ENCODE assay signal across 8 mouse cellular contexts in the genomic region with DNA sequence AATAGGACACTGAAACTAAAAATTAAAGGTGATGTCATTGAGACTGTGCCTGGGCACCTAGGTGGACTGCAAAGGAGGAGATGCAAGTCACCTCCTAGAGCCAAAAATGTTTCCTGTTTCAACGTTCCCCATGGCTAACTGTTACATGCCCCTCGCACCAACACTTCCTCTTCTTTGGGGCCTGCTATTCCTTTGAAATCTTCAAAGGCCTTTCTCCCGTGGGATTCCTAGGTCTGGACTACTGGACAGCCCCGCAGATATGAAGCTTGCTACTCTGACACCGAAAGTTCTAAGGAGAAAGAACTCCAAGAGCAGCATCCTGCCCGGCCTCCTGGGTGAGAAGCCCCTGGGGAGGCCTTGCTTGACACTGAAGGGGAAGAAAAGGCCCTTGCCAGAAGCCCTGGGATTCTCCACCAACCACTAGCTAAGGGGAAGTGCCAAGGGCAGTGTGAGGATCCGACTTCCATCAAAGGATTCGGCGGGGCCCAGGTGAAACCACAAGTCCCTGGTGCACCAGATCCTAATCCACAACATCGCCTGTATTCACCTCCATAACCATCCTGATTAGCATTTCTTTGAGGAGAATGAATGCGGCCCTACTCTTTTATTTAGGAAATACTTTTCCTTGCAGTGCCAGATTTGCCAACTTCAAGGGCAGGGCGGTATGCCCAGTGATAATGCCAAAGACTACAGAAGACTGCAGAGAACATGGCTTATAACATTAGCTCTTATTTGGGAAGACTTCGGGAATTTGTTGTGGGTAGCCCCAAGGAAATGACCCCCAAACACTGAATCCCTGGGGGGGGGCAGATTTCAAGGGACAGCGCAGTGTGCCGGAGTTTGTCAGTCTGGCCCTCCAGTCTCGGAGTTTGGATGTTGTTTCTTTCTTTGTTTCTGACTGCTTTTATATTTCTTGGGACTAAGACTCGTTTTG. TPM values are rescaled to one million over a fixed set of nuclear protein-coding genes. Genes with fewer than 3 reads are reported as not detected.
DNase-seq lines count a peak whose midpoint lies in the region; ATAC-seq and TF ChIP-seq lines count a peak whose summit lies in the region.
"Had no signal": no experiment of that assay in that cellular context is flagged by ENCODE, and none has a peak within 500 bp of the region (broad histone marks: within the 10 kb centered on the region; RNA-seq: fewer than 3 reads in every experiment).

No protein-coding gene starts in this region.

- H3K4me3 ChIP-seq in spleen, adult 2 months (ENCODE audit: extremely low read depth, insufficient read depth, insufficient read length) = peak overlapping the region; percentile 66
- peak overlapping the region; percentile 72 for H3K4me3 ChIP-seq in embryonic facial prominence, embryonic 14.5 days (ENCODE audit: low read depth, low read length)
- peak overlapping the region; percentile 67 for H3K4me3 ChIP-seq in hindbrain, embryonic 13.5 days

- H3K27me3 ChIP-seq in spleen, adult 2 months (ENCODE audit: control insufficient read depth, insufficient read depth, low read length) = peaks cover 2% of the 10 kb centered on the region; the same call in 1 of the 2 replicates
- H3K27me3 ChIP-seq in embryonic facial prominence, embryonic 14.5 days (replicated peaks; ENCODE audit: control insufficient read depth, insufficient read depth, low read length) = no peaks in the 10 kb centered on the region
- no peaks in the 10 kb centered on the region for H3K27me3 ChIP-seq in hindbrain, embryonic 13.5 days

- DNase-seq in spleen, adult 2 months (ENCODE audit: low read depth in 1 of 2, low spot score in 2 of 2) = no peak
- DNase-seq in spleen, adult 12 weeks (ENCODE audit: low spot score) = no peak
- DNase-seq in embryonic facial prominence, embryonic 14.5 days (ENCODE audit: low spot score) = no peak
- no peak for DNase-seq in frontal cortex, postnatal 14 days (ENCODE audit: low spot score in 2 of 2)
- DNase-seq in right cerebral cortex, adult 2 months (ENCODE audit: low spot score in 2 of 2) = no peak

- TF ChIP-seq CTCF in spleen, adult 2 months (IDR thresholded peaks at IDR 0.05; ENCODE audit: extremely low read depth, insufficient read depth, insufficient read length, insufficient replicate concordance) = no peak

- no peak for TF ChIP-seq POLR2A in spleen, adult 2 months (IDR thresholded peaks at IDR 0.05; ENCODE audit: low read depth, low read length)

- 20% methylated on average over 17 of the region's 17 CpGs for WGBS in spleen, adult 2 months
- WGBS in embryonic facial prominence, embryonic 14.5 days = 16% methylated on average over 17 of the region's 17 CpGs
- WGBS in hindbrain, embryonic 13.5 days = 16% methylated on average over 17 of the region's 17 CpGs

- H3K9ac ChIP-seq in embryonic facial prominence, embryonic 14.5 days (ENCODE audit: low read depth, low read length) = peak overlapping the region; percentile 83
- H3K9ac ChIP-seq in hindbrain, embryonic 13.5 days = peak overlapping the region; percentile 94

- H3K4me2 ChIP-seq in embryonic facial prominence, embryonic 14.5 days (ENCODE audit: low read depth, low read length) = peak overlapping the region; percentile 85
- H3K4me2 ChIP-seq in hindbrain, embryonic 13.5 days = peak overlapping the region; percentile 72

- no peaks in the 10 kb centered on the region for H3K36me3 ChIP-seq in spleen, adult 2 months (ENCODE audit: control insufficient read depth, insufficient read depth, low read length)
- H3K36me3 ChIP-seq in embryonic facial prominence, embryonic 14.5 days (ENCODE audit: control insufficient read depth, insufficient read depth, low read length) = no peaks in the 10 kb centered on the region
- H3K36me3 ChIP-seq in hindbrain, embryonic 13.5 days = peaks cover 4% of the 10 kb centered on the region; the same call in 1 of the 2 replicates

- ATAC-seq in embryonic facial prominence, embryonic 14.5 days (ENCODE audit: low read depth) = no peak
- no peak for ATAC-seq in hindbrain, embryonic 13.5 days (ENCODE audit: low FRiP score)
- ATAC-seq in megakaryocyte, adult 5-6 weeks (ENCODE audit: poor library complexity, severe bottlenecking) = peak; percentile 66

- no peaks in the 10 kb centered on the region for H3K9me3 ChIP-seq in embryonic facial prominence, embryonic 14.5 days (ENCODE audit: control insufficient read depth, low read length)
- H3K9me3 ChIP-seq in hindbrain, embryonic 13.5 days = no peaks in the 10 kb centered on the region

- H3K27ac ChIP-seq in spleen, adult 2 months (ENCODE audit: insufficient read depth, low read length) = 0 out of 2 replicates have a peak overlapping the region, but pooled peaks have one; percentile 22
- peak overlapping the region; percentile 1; the same call in 1 of the 2 replicates for H3K27ac ChIP-seq in embryonic facial prominence, embryonic 14.5 days (replicated peaks; ENCODE audit: low read depth, low read length)
- no peak overlapping the region for H3K27ac ChIP-seq in hindbrain, embryonic 13.5 days

- H3K4me1 ChIP-seq in spleen, adult 2 months (ENCODE audit: control insufficient read depth, insufficient read depth, insufficient read length) = peaks cover 22% of the 10 kb centered on the region
- H3K4me1 ChIP-seq in embryonic facial prominence, embryonic 14.5 days (ENCODE audit: control insufficient read depth, insufficient read depth, low read length) = peaks cover 16% of the 10 kb centered on the region; the same call in 1 of the 2 replicates
- peaks cover 54% of the 10 kb centered on the region for H3K4me1 ChIP-seq in hindbrain, embryonic 13.5 days (replicated peaks)

RNA-seq across cellular contexts. Expression of a gene that starts 1.3 kb away (rescaled TPM):
- 11.0 and 12.3 TPM in 2 replicates for polyA plus RNA-seq in spleen, adult 2 months (2012; rRNA removed)
- 57.6 and 63.5 TPM in 2 replicates for polyA plus RNA-seq in embryonic facial prominence, embryonic 14.5 days (2014; fragmentation: Nextera tagmentation; extraction: Ambion mirVana)
- 73.0 and 74.0 TPM in 2 replicates for polyA plus RNA-seq in hindbrain, embryonic 13.5 days (2015; fragmentation: Nextera tagmentation; extraction: Ambion mirVana)
- total RNA-seq in megakaryocyte, adult 5-6 weeks (2015) = 50.9 and 56.6 TPM in 2 replicates
- total RNA-seq in megakaryocyte, adult 5-6 weeks (2017) = 85.0 and 90.9 TPM in 2 replicates
- polyA plus RNA-seq: erythroblast, embryonic 14.5 days had no signal

RNA-seq across cellular contexts. Expression of a gene that starts 11.1 kb away (rescaled TPM):
- polyA plus RNA-seq in spleen, adult 2 months (2012; rRNA removed) = 23.1 and 23.3 TPM in 2 replicates
- 39.5 and 43.3 TPM in 2 replicates for polyA plus RNA-seq in embryonic facial prominence, embryonic 14.5 days (2014; fragmentation: Nextera tagmentation; extraction: Ambion mirVana)
- 44.7 and 47.3 TPM in 2 replicates for polyA plus RNA-seq in hindbrain, embryonic 13.5 days (2015; fragmentation: Nextera tagmentation; extraction: Ambion mirVana)
- total RNA-seq in megakaryocyte, adult 5-6 weeks (2015) = 57.8 and 78.5 TPM in 2 replicates
- total RNA-seq in megakaryocyte, adult 5-6 weeks (2017) = 57.3 and 58.5 TPM in 2 replicates
